Mouse (Mus musculus) myocyte (in vitro differentiated cells): ENCODE data around the gene Hps5. TPM values are rescaled to one million over a fixed set of nuclear protein-coding genes. Genes with fewer than 3 reads are reported as not detected.
"Not testable (repeated sequence)": the region's sequence is repeated elsewhere in the genome, so short reads cannot be mapped to it uniquely, and the experiment has no call there.

Experiments
- H3K27me3 ChIP-seq: one replicate; pipeline ENCODE4 v1.6.1; 2011; ENCODE audit not compliant: control insufficient read depth, insufficient read depth, insufficient read length
- H3K36me3 ChIP-seq: one replicate; pipeline ENCODE4 v1.6.1; 2011; ENCODE audit not compliant: control insufficient read depth, insufficient read depth
- H3K4me2 ChIP-seq: one replicate; pipeline ENCODE4 v1.6.1; 2011; ENCODE audit warnings: low read depth, control low read depth
- H3K4me3 ChIP-seq: one replicate; pipeline ENCODE4 v1.5.1; 2011; ENCODE audit warnings: mild to moderate bottlenecking, control low read depth, moderate library complexity
- H3K79me2 ChIP-seq: one replicate; pipeline ENCODE4 v1.6.1; 2011; ENCODE audit not compliant: control insufficient read depth, insufficient read depth
- H3ac ChIP-seq: one replicate; pipeline ENCODE4 v1.6.1; 2011; ENCODE audit not compliant: control insufficient read depth, insufficient read length
- CEBPB ChIP-seq: IDR thresholded peaks from 2 replicates; pipeline ENCODE4 v1.6.1; 2011; ENCODE audit warnings: mild to moderate bottlenecking, moderate library complexity; ENCODE audit not compliant: poor library complexity, insufficient read depth, severe bottlenecking
- E2F4 ChIP-seq: IDR thresholded peaks from one replicate; pipeline ENCODE4 v1.6.1; 2011; ENCODE audit warnings: mild to moderate bottlenecking, control low read depth, moderate library complexity; ENCODE audit not compliant: insufficient read depth
- MAX ChIP-seq: IDR thresholded peaks from one replicate; pipeline ENCODE4 v1.6.1; 2011; ENCODE audit warnings: low read depth, mild to moderate bottlenecking, control low read depth
- MYOD1 ChIP-seq, 3 experiments: IDR thresholded peaks; one replicate each; pipeline ENCODE4 v1.6.1; 2011; ENCODE audit warnings: control low read depth in 2 of 3, low read depth in 2 of 3, mild to moderate bottlenecking in 2 of 3, moderate library complexity in 1 of 3; ENCODE audit not compliant: insufficient read length in 2 of 3, control insufficient read depth in 1 of 3
- MYOG ChIP-seq, 3 experiments: IDR thresholded peaks; one replicate each; pipeline ENCODE4 v1.6.1; 2011; ENCODE audit warnings: control low read depth in 2 of 3, low read depth in 2 of 3, mild to moderate bottlenecking in 2 of 3; ENCODE audit not compliant: insufficient read length in 2 of 3, control insufficient read depth in 1 of 3, insufficient read depth in 1 of 3
- POLR2A ChIP-seq: IDR thresholded peaks from one replicate; pipeline ENCODE4 v1.6.1; 2011; ENCODE audit warnings: low read depth, mild to moderate bottlenecking, control low read depth, moderate library complexity; ENCODE audit not compliant: insufficient read length
- POLR2AphosphoS2 ChIP-seq: IDR thresholded peaks from one replicate; pipeline ENCODE4 v1.6.1; 2011; ENCODE audit warnings: low read depth, control low read depth; ENCODE audit not compliant: insufficient read length
- REST ChIP-seq: IDR thresholded peaks from one replicate; pipeline ENCODE4 v1.6.1; 2011; ENCODE audit warnings: mild to moderate bottlenecking, control low read depth, moderate library complexity; ENCODE audit not compliant: insufficient read depth, insufficient read length
- SRF ChIP-seq: IDR thresholded peaks from one replicate; pipeline ENCODE4 v1.6.1; 2011; ENCODE audit warnings: low read depth; ENCODE audit not compliant: control insufficient read depth, insufficient read length
- TCF12 ChIP-seq: IDR thresholded peaks from one replicate; pipeline ENCODE4 v1.6.1; 2011; ENCODE audit warnings: mild to moderate bottlenecking, control low read depth; ENCODE audit not compliant: poor library complexity, insufficient read depth, severe bottlenecking
- TCF3 ChIP-seq: IDR thresholded peaks from one replicate; pipeline ENCODE4 v1.6.1; 2011; ENCODE audit warnings: low read depth, control low read depth; ENCODE audit not compliant: insufficient read length
- USF1 ChIP-seq: IDR thresholded peaks from one replicate; pipeline ENCODE4 v1.6.1; 2011; ENCODE audit warnings: low read depth, mild to moderate bottlenecking, control low read depth, moderate library complexity
- polyA plus RNA-seq: library from polyadenylated mRNA; unstranded; fragments of >200 nt; fragmentation: generic; extraction: Trizol; gene quantifications from one replicate; pipeline ENCODE4 v1.2.1, GENCODE M21; 2012; ENCODE audit warnings: missing spikeins

Gene Hps5
- polyA plus RNA-seq, 1 experiment = 7.9 TPM

DNA sequence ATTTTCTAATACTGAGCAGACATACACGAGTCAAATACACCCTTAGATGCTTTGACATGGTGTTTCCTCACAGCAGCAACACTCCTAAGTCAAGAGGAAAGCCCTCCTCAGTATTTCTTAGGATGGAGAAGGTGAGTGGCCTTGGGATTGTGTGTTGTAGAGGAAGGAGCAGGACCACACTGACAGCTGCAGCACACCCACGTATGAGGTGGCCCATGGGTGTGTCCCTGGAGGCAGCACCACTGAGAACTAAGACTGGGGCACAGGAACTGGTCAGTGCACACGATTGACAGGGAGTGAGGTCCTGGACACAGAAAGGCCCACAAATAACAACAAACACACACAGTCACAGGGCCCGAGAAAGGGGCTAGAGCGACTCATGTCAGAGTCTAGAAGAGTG is 55.8 kb downstream of the Hps5 start:
- not testable (repeated sequence) for H3K79me2 ChIP-seq, H3K27me3 ChIP-seq, H3K4me3 ChIP-seq, H3K36me3 ChIP-seq, H3K4me2 ChIP-seq, H3ac ChIP-seq
- peak in 2 of 3 experiments; percentile 41 to 78 for TF ChIP-seq MYOD1 (IDR thresholded peaks at IDR 0.05; ENCODE audit: control insufficient read depth in 1 of 3, insufficient read length in 2 of 3, low read depth in 2 of 3)
- peak in 1 of 3 experiments; percentile 66 for TF ChIP-seq MYOG (IDR thresholded peaks at IDR 0.05; ENCODE audit: control insufficient read depth in 1 of 3, insufficient read depth in 1 of 3, insufficient read length in 2 of 3, low read depth in 2 of 3)

DNA sequence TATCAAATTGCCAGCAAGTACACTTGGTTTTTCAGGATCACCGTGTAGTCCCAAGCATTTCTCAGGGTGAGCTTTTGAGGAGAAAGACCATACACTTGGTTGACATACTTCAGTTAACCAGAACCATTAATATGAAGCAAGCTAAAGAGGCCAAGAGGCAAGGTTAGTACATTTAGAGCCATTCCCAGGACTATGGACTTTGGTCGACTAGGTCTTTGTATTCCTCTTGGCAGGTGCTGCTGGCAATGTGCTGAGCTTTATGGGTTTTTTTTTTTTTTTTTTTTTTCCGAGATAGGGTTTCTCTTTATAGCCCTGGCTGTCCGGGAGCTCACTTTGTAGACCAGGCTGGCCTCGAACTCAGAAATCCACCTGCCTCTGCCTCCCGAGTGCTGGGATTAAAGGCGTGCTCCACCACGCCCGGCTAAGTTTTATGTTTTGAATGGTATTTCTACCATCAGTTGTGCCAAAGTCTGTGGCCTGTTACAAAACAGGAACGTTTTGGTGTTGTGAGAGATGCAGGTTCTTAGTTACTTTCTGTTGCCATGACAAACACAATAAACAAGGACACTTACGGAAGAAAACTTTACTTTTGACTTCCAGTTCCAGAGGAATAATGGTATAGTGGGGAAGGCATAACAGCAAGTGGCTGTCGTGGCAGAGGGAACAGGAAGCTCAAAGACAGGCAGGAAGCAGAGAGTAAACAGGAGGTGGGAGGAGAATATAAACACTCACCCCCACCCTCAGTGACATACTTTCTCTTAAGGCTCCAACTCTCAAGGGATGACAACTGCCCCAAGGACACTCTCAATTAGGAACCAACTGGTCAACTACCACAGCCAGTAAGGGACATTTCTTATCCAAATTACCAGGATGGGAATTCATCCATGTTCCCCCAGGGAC is 57.1 kb downstream of the Hps5 start:
- Histone ChIP-seq H3K79me2 (no peaks in the 10 kb centered on the region), H3K4me3 (no peak overlapping the region), H3K27me3 (no peaks in the 10 kb centered on the region), H3K36me3 (no peaks in the 10 kb centered on the region), H3K4me2 (no peak overlapping the region), H3ac (no peak overlapping the region)
- TF ChIP-seq MYOG (IDR thresholded peaks at IDR 0.05; ENCODE audit: control insufficient read depth in 1 of 3, insufficient read depth in 1 of 3, insufficient read length in 2 of 3, low read depth in 2 of 3) (no peak), SRF (no peak), REST (no peak), MYOD1 (IDR thresholded peaks at IDR 0.05; ENCODE audit: control insufficient read depth in 1 of 3, insufficient read length in 2 of 3, low read depth in 2 of 3) (no peak), MAX (no peak), E2F4 (no peak), POLR2A (no peak), TCF3 (no peak), POLR2AphosphoS2 (no peak), USF1 (no peak), CEBPB (no peak), TCF12 (no peak)

DNA sequence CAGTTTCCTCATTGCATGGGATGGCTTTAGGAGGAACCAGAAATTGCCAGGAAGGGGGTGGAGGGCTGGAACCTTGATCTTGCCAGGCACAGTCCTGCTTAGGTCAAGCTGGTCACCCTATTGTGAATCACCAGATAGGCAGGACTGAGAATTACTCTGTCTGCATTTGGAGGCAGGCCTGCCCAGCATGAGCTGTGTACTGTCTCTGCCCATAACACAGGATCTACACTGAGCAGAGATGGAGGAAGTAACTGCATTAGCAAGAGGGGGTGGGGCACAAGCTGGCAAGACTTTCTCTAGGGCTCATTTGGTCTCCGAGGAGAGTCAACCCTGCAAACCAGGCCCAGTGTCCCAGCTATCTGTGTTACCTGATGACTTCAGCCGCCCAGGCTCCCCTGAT is 60.9 kb downstream of the Hps5 start:
- no peaks in the 10 kb centered on the region for H3K27me3 ChIP-seq
- no peaks in the 10 kb centered on the region for H3K79me2 ChIP-seq
- no peak overlapping the region for H3K4me2 ChIP-seq
- no peak overlapping the region for H3K4me3 ChIP-seq
- no peak overlapping the region for H3ac ChIP-seq
- TF ChIP-seq POLR2AphosphoS2 (no peak), E2F4 (no peak), MYOG (IDR thresholded peaks at IDR 0.05; ENCODE audit: control insufficient read depth in 1 of 3, insufficient read depth in 1 of 3, insufficient read length in 2 of 3, low read depth in 2 of 3) (no peak), TCF3 (no peak), USF1 (no peak), POLR2A (no peak)
- no peaks in the 10 kb centered on the region for H3K36me3 ChIP-seq

DNA sequence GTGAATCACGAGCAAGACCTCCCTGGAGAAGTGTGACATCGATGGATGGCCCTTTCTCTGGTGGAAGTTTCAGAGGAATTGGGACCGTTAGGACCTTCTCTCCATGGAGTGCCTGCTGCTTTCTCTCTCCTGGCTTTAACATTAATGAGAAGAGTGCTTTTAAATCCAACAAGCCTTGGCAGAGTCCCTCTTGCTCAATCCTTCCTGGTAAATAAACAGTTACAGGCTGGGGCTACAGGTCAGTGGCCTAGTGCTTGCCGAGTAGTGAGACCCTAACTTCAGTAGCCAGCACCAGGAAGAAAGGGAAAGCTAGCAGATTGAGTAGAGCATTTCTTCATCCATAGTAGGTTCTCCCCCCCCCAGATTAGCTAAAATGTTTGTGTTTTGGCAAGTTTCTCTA is 63.4 kb downstream of the Hps5 start, which contains the start of gene Saa4:
Gene Saa4, minus strand, starts transcription at position 146 of the 400 bp plus-strand sequence.
- Histone ChIP-seq H3K36me3 (no peaks in the 10 kb centered on the region), H3ac (no peak within 1 kb of the TSS), H3K79me2 (no peaks in the 10 kb centered on the region), H3K4me3 (no peak within 1 kb of the TSS), H3K27me3 (no peaks in the 10 kb centered on the region), H3K4me2 (no peak within 1 kb of the TSS)
- no peak for TF ChIP-seq E2F4
- no peak for TF ChIP-seq POLR2A
- TF ChIP-seq POLR2AphosphoS2 = no peak
- no peak for TF ChIP-seq MYOG (IDR thresholded peaks at IDR 0.05; ENCODE audit: control insufficient read depth in 1 of 3, insufficient read depth in 1 of 3, insufficient read length in 2 of 3, low read depth in 2 of 3)
- TF ChIP-seq TCF3 = no peak
- no peak for TF ChIP-seq REST
- no peak for TF ChIP-seq SRF
- TF ChIP-seq MAX = no peak
- TF ChIP-seq MYOD1 (IDR thresholded peaks at IDR 0.05; ENCODE audit: control insufficient read depth in 1 of 3, insufficient read length in 2 of 3, low read depth in 2 of 3) = no peak
- TF ChIP-seq CEBPB = no peak

DNA sequence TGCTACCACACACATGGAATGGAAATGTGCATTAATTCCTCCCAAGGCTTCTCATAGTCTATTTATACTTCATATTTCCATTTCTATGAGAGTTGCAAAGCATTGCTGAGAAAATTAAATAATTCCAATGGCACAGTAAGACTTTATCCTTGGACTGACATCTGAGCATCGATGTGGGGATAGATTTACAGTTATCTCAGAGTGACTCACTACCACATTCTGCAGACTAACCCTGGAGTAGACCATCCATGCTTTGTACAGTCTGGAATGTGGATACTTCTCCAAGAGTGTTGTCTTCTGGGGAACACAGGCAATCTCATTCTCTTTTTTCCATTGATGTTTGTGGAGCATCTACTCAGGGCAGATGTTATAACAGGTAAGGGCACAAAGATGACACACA is 68.3 kb downstream of the Hps5 start:
- Histone ChIP-seq H3K79me2 (no peaks in the 10 kb centered on the region), H3ac (no peak overlapping the region), H3K27me3 (no peaks in the 10 kb centered on the region), H3K36me3 (no peaks in the 10 kb centered on the region), H3K4me2 (no peak overlapping the region), H3K4me3 (no peak overlapping the region)
- TF ChIP-seq SRF (no peak), TCF3 (no peak), CEBPB (no peak), MAX (no peak), MYOG (IDR thresholded peaks at IDR 0.05; ENCODE audit: control insufficient read depth in 1 of 3, insufficient read depth in 1 of 3, insufficient read length in 2 of 3, low read depth in 2 of 3) (no peak), POLR2A (no peak), MYOD1 (IDR thresholded peaks at IDR 0.05; ENCODE audit: control insufficient read depth in 1 of 3, insufficient read length in 2 of 3, low read depth in 2 of 3) (no peak), REST (no peak), TCF12 (no peak), USF1 (no peak), POLR2AphosphoS2 (no peak)
